Mouse (Mus musculus) macrophage (primary cell): ENCODE results near the gene Bcam. TPM values are rescaled to one million over a fixed set of nuclear protein-coding genes. Genes with fewer than 3 reads are reported as not detected.
"Not testable (repeated sequence)": the region's sequence is repeated elsewhere in the genome, so short reads cannot be mapped to it uniquely, and the experiment has no call there.

ENCODE experiments used
- H3K27ac ChIP-seq: fragments of 350-480 bp; formaldehyde crosslinking; 2 replicates; pipeline ENCODE4 v1.9.0; 2021
- H3K36me3 ChIP-seq: fragments of 350-480 bp; formaldehyde crosslinking; 2 replicates; pipeline ENCODE4 v1.9.0; 2021; ENCODE audit errors: inconsistent target
- H3K4me3 ChIP-seq: fragments of 350-480 bp; formaldehyde crosslinking; 2 replicates; pipeline ENCODE4 v1.9.0; 2021; ENCODE audit errors: inconsistent target
- H3K79me2 ChIP-seq: fragments of 350-480 bp; formaldehyde crosslinking; 2 replicates; pipeline ENCODE4 v1.9.0; 2021; ENCODE audit errors: inconsistent target
- whole genome bisulfite sequencing: methylation state at CpG from one replicate; pipeline ENCODE4 v1.1.7; 2026; ENCODE audit warnings: inconsistent platforms; ENCODE audit not compliant: missing documents; 5-methylcytosine and 5-hydroxymethylcytosine counted together
- polyA plus RNA-seq: library from polyadenylated mRNA; stranded (reverse); fragments of 250-400 nt; gene quantifications from 3 replicates; pipeline ENCODE4 v1.2.4, GENCODE M21; 2018; ENCODE audit warnings: inconsistent platforms

The Bcam gene
- polyA plus RNA-seq, 1 experiment from 2014 or later, result 0.14 TPM

- WGBS, result 14% methylated on average over 28 of the region's 32 CpGs
- Histone ChIP-seq H3K4me3 (no peak within 1 kb of the TSS), H3K79me2 (no peaks in the 10 kb centered on the region), H3K27ac (no peak within 1 kb of the TSS), H3K36me3 (no peaks in the 10 kb centered on the region)
Observed at GRCm38 (mm10) chr7:19796697-19797588, 26.1 kb upstream of the Bcam start, which contains the start of gene Cblc. Gene Cblc, minus strand, starts transcription at chr7:19796809.

GRCm38 (mm10) chr7:19796254-19796653 is 25.4 kb upstream of the Bcam start:
- H3K4me3 ChIP-seq, result no peak overlapping the region
- 55% methylated on average over 18 of the region's 18 CpGs for WGBS

GRCm38 (mm10) chr7:19795236-19795635 is 24.4 kb upstream of the Bcam start:
- Histone ChIP-seq H3K36me3 (no peaks in the 10 kb centered on the region), H3K79me2 (no peaks in the 10 kb centered on the region), H3K4me3 (no peak overlapping the region), H3K27ac (no peak overlapping the region)
- 83% methylated on average over 2 of the region's 2 CpGs for WGBS

More at GRCm38 (mm10) chr7:19796254-19796653, 25.4 kb upstream of the Bcam start:
- no peak overlapping the region for H3K27ac ChIP-seq
- no peaks in the 10 kb centered on the region for H3K36me3 ChIP-seq
- no peaks in the 10 kb centered on the region for H3K79me2 ChIP-seq

GRCm38 (mm10) chr7:19792701-19793630 is 22.1 kb upstream of the Bcam start:
- no peaks in the 10 kb centered on the region for H3K79me2 ChIP-seq
- no peak overlapping the region for H3K27ac ChIP-seq
- no peaks in the 10 kb centered on the region for H3K36me3 ChIP-seq
- WGBS, result 70% methylated on average over 18 of the region's 19 CpGs
- H3K4me3 ChIP-seq, result no peak overlapping the region

- WGBS, result 65% methylated on average over 2 of the region's 2 CpGs
- not testable (repeated sequence) for H3K27ac ChIP-seq, H3K36me3 ChIP-seq, H3K79me2 ChIP-seq, H3K4me3 ChIP-seq
Observed at GRCm38 (mm10) chr7:19791504-19791903, 20.7 kb upstream of the Bcam start.

- Histone ChIP-seq H3K4me3 (peak overlapping the region; percentile 13; the same call in 1 of the 2 replicates), H3K79me2 (no peaks in the 10 kb centered on the region), H3K27ac (no peak overlapping the region), H3K36me3 (no peaks in the 10 kb centered on the region)
- WGBS, result 2% methylated on average over 19 of the region's 19 CpGs
Observed at GRCm38 (mm10) chr7:19789904-19790347, 19.1 kb upstream of the Bcam start.

GRCm38 (mm10) chr7:19785874-19786458 is 15.2 kb upstream of the Bcam start:
- no peak overlapping the region for H3K4me3 ChIP-seq
- no peak overlapping the region for H3K27ac ChIP-seq
- 21% methylated on average over 12 of the region's 12 CpGs for WGBS
- no peaks in the 10 kb centered on the region for H3K79me2 ChIP-seq
- no peaks in the 10 kb centered on the region for H3K36me3 ChIP-seq

GRCm38 (mm10) chr7:19784764-19785535 is 14.1 kb upstream of the Bcam start:
- H3K79me2 ChIP-seq, result no peaks in the 10 kb centered on the region
- H3K27ac ChIP-seq, result no peak overlapping the region
- WGBS, result 68% methylated on average over 11 of the region's 11 CpGs
- no peak overlapping the region for H3K4me3 ChIP-seq
- no peaks in the 10 kb centered on the region for H3K36me3 ChIP-seq

GRCm38 (mm10) chr7:19783630-19784029 is 12.8 kb upstream of the Bcam start:
- no peaks in the 10 kb centered on the region for H3K79me2 ChIP-seq
- H3K36me3 ChIP-seq, result no peaks in the 10 kb centered on the region
- WGBS, result 82% methylated on average over 8 of the region's 8 CpGs
- no peak overlapping the region for H3K27ac ChIP-seq
- no peak overlapping the region for H3K4me3 ChIP-seq

- 91% methylated on average over 4 of the region's 4 CpGs for WGBS
- H3K4me3 ChIP-seq, result no peak overlapping the region
Observed at GRCm38 (mm10) chr7:19782645-19783044, 11.8 kb upstream of the Bcam start.

GRCm38 (mm10) chr7:19781741-19782140 is 10.9 kb upstream of the Bcam start:
- H3K79me2 ChIP-seq, result no peaks in the 10 kb centered on the region
- no peak overlapping the region for H3K27ac ChIP-seq
- WGBS, result 88% methylated on average over 7 of the region's 7 CpGs
- no peak overlapping the region for H3K4me3 ChIP-seq
- no peaks in the 10 kb centered on the region for H3K36me3 ChIP-seq

More at GRCm38 (mm10) chr7:19782645-19783044, 11.8 kb upstream of the Bcam start:
- Histone ChIP-seq H3K79me2 (no peaks in the 10 kb centered on the region), H3K27ac (no peak overlapping the region), H3K36me3 (no peaks in the 10 kb centered on the region)

- H3K79me2 ChIP-seq, result no peaks in the 10 kb centered on the region
- 79% methylated on average over 4 of the region's 4 CpGs for WGBS
- no peak overlapping the region for H3K4me3 ChIP-seq
- no peak overlapping the region for H3K27ac ChIP-seq
- no peaks in the 10 kb centered on the region for H3K36me3 ChIP-seq
Observed at GRCm38 (mm10) chr7:19779903-19780302, 9.1 kb upstream of the Bcam start.

- Histone ChIP-seq H3K4me3 (no peak overlapping the region), H3K36me3 (no peaks in the 10 kb centered on the region), H3K27ac (no peak overlapping the region), H3K79me2 (no peaks in the 10 kb centered on the region)
- 90% methylated on average over 8 of the region's 8 CpGs for WGBS
Observed at GRCm38 (mm10) chr7:19778645-19779044, 7.8 kb upstream of the Bcam start.
